ENCODE assay signal across 28 mouse cellular contexts in genomic region chr12:54532062-54532461, GRCm38 (mm10).
"Had no signal": no experiment of that assay in that cellular context is flagged by ENCODE, and none has a peak within 500 bp of the region (broad histone marks: within the 10 kb centered on the region; RNA-seq: fewer than 3 reads in every experiment).

No protein-coding gene starts in this region.

- H3K4me3 ChIP-seq: gastrocnemius, adult 2 months; heart, adult 2 months; heart, embryonic 13.5 days; heart, embryonic 15.5 days; hindbrain, embryonic 10.5 days; hindbrain, embryonic 12.5 days; kidney, embryonic 15.5 days; limb, embryonic 13.5 days; limb, embryonic 15.5 days; liver, embryonic 12.5 days had no signal

- ATAC-seq: hindbrain, embryonic 16.5 days; inflammation-experienced regulatory T-cells, adult 6 months; liver, embryonic 12.5 days had no signal

- H3K4me2 ChIP-seq: heart, embryonic 11.5 days; heart, embryonic 13.5 days; heart, embryonic 15.5 days; hindbrain, embryonic 12.5 days; hindbrain, embryonic 14.5 days; kidney, embryonic 15.5 days; limb, embryonic 13.5 days; limb, embryonic 15.5 days; liver, embryonic 12.5 days had no signal

- H3K27ac ChIP-seq: gastrocnemius, adult 2 months; heart, adult 2 months; heart, embryonic 13.5 days; heart, embryonic 15.5 days; hindbrain, embryonic 10.5 days; hindbrain, embryonic 12.5 days; hindbrain, embryonic 14.5 days; kidney, embryonic 15.5 days; kidney, postnatal 0 days; limb, embryonic 13.5 days; limb, embryonic 15.5 days; liver, embryonic 12.5 days; liver, embryonic 14.5 days had no signal

- DNase-seq: gastrocnemius, adult 2 months; gastrocnemius, postnatal 10 days; gastrocnemius, postnatal 25 days; heart, adult 2 months; heart, postnatal 14 days; heart, postnatal 4 days; kidney, adult 11 months; kidney, adult 2 months; kidney, adult 9 months; kidney, postnatal 14 days; kidney, postnatal 36 days; layer of hippocampus, adult 9-11 months; layer of hippocampus, postnatal 36 days; left cerebral cortex, postnatal 4 days had no signal

- H3K36me3 ChIP-seq: heart, embryonic 13.5 days; heart, embryonic 15.5 days; hindbrain, embryonic 10.5 days; hindbrain, embryonic 12.5 days; kidney, embryonic 15.5 days; limb, embryonic 13.5 days; limb, embryonic 15.5 days; liver, embryonic 12.5 days had no signal

- H3K4me1 ChIP-seq: kidney, embryonic 15.5 days; limb, embryonic 15.5 days had no signal

- H3K27me3 ChIP-seq: heart, embryonic 13.5 days; heart, embryonic 15.5 days; hindbrain, embryonic 12.5 days; kidney, embryonic 15.5 days; limb, embryonic 13.5 days; limb, embryonic 15.5 days; liver, embryonic 12.5 days had no signal

- H3K9me3 ChIP-seq: heart, embryonic 15.5 days; hindbrain, embryonic 10.5 days; hindbrain, embryonic 12.5 days; kidney, embryonic 15.5 days; limb, embryonic 13.5 days; limb, embryonic 15.5 days; liver, embryonic 12.5 days had no signal

- H3K9ac ChIP-seq: heart, embryonic 13.5 days; heart, embryonic 15.5 days; hindbrain, embryonic 12.5 days; hindbrain, embryonic 14.5 days; kidney, embryonic 15.5 days; limb, embryonic 13.5 days; limb, embryonic 15.5 days; liver, embryonic 12.5 days; liver, embryonic 14.5 days had no signal
